Mouse (Mus musculus): ENCODE measurements around the gene H2-T22.

H2-T22 gene

GRCm38 (mm10) chr17:35998545-35999305 is 43.8 kb downstream of the H2-T22 start:
- DNase-seq (ENCODE audit: low spot score in 2 of 2) = no peak

DNA sequence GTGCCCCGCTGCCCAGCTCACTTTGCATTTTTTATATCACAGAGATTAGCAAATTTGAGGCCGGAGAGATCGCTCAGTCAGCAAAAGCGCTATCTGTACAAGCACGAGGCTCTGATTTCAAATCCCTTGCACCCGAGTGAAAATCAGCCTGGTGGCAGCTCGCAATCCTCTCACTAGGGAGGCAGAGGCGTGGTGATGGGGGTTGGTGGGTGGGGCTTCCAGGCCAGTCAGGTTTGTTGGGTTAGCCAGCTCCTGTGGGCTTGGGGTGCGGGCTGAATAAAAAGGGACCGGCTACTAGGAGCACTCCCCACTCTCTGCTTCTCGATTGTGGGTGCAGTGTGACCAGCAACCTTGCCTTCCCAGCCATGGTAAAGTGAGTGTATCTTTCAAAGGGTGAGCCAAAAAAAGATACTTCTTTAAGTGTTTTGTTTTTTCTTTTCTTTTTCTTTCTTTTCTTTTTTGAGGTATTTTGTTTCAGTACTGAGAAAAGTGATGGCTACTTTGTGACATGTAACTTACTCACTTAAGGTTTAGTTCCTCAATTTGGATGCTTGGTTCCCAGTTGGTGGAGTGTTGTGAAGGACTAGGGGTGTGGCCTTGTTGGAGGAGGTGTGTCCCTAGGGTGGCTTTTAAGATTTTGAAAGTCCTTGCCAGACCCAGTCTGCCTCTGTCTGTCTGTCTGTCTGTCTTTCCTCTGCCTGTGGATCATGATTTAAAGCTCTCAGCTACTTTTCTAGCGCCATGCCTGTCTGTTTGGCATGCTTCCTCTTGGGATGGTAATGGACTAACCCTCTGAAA is 44.6 kb downstream of the H2-T22 start:
- peak; percentile 51 to 58 for DNase-seq (ENCODE audit: low spot score in 2 of 2)

- peak; percentile 93 to 99 for DNase-seq (ENCODE audit: low spot score in 2 of 2)
Observed at GRCm38 (mm10) chr17:35996949-35997348, 45.6 kb downstream of the H2-T22 start.

DNA sequence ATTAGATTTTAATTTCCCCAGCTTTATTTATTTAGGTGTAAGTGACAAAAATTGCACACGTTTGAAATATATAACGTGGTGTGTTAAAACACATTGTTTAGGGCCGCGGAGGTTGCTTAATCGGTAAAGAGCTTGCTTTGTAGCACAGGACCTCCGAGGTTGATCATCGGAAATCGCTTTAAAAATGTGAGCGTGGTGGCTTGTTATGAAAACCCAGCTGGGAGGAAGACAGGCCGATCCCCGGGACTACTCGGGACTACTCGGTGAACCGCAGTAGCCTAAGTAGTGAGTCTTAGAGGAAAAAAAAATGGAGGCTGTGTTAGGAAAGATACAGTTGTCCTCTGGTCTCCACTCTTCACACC is 47.7 kb downstream of the H2-T22 start:
- DNase-seq (ENCODE audit: low spot score in 2 of 2) = no peak

DNA sequence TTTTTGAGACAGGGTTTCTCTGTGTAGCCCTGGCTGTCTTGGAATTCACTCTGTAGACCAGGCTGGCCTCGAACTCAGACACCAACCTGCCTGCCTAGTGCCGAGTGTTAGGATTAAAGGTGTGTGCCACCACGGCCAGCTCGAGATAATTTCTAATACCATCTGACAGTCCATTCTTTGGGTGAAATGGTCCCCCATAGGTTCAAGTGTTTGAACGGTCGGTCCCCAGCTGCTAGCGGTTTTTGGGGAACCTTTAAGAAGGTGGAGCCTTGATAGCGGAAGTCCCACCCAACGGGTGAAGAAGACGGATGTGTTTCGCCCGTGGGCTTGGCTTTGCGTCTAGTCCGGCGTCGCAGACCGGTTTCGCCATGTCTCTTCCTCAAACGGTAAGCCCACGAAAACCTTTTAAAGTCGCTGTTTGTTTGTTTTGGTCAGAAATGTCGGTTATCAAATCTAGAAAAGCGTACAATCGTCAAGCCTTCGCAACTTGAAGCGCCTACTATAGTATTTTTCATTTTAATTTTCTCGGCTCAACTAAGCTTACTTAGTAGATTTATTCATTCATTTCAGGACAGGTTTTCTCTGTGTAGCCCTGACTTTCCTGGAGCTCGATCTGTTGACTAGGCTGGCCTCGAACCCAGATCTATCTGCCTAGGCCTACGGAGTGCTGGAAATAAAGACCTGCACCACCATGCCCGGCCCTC is 48.2 kb downstream of the H2-T22 start:
- peak; percentile 64 to 69 for DNase-seq (ENCODE audit: low spot score in 2 of 2)

DNA sequence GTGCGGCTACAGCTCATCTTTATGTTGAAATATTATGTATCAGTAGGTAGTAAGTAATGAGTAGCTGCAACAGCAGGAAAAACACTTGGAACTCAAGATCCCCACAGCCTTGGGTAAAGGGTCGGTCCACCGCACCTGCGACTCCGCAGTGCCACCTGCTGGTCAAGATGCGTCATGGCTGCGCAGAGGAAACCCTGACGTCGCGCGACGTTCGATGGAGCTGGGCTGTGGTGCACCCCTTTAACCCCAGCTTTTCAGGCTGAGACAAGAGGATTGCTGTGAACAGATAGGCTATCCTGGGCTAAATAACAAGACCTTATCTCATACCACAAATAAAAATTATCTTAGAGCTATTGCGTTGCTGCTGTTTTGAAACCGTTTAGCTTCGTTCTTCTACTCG is 48.9 kb downstream of the H2-T22 start:
- peak; percentile 67 to 80 for DNase-seq (ENCODE audit: low spot score in 2 of 2)

DNA sequence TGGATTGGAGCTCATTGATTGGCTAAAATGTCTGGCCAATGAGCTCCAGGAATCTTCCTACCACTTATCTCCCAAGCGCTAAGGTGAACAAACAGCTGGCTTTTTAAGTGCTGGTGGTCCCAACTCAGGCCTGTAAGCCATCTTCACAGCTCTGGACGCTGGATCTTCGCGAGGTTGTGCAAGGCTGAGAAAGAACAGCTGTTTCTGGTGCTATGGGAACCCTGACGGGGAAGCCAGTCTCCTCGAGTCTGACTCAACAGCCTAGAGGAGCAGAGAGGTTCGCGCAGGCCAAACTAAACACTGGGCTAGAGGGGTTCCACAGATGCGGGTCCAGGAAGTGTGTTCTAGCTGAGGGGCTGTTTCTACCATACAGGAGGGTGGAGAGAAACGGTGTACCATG is 50.8 kb downstream of the H2-T22 start:
- DNase-seq (ENCODE audit: low spot score in 2 of 2) = no peak

All from spleen, postnatal 14 days (tissue).